Mouse (Mus musculus) frontal cortex, adult 2 months (tissue): ENCODE measurements at regions not wholly inside any gene's neighbourhood (a gene's known extent, or its start where the extent isn't known, plus 50 kb on each side); places are given as distances from the start of the nearest gene placed in this dataset.

Experiments
- DNase-seq, 2 experiments: peaks; one replicate each; pipeline ENCODE4 v3.0.0; 2022; ENCODE audit warnings: low spot score in 1 of 2; ENCODE audit errors: extremely low spot score in 1 of 2

GRCm38 (mm10) chr8:12064664-12065063 lies 214.0 kb upstream of the A230072I06Rik start:
- DNase-seq = no peak

GRCm38 (mm10) chr8:12066454-12066853 lies 212.2 kb upstream of the A230072I06Rik start:
- no peak for DNase-seq

GRCm38 (mm10) chr8:12073311-12073999 lies 205.2 kb upstream of the A230072I06Rik start:
- peak; percentile 70 to 85 for DNase-seq

GRCm38 (mm10) chr8:12075943-12076342 lies 202.7 kb upstream of the A230072I06Rik start:
- no peak for DNase-seq

- DNase-seq = no peak
These were observed 201.7 kb upstream of the A230072I06Rik start for GRCm38 (mm10) chr8:12076811-12077375.

- DNase-seq = no peak
These were observed 200.7 kb upstream of the A230072I06Rik start for GRCm38 (mm10) chr8:12077896-12078295.

- DNase-seq = no peak
These were observed 199.7 kb upstream of the A230072I06Rik start for GRCm38 (mm10) chr8:12078679-12079566.

GRCm38 (mm10) chr8:12081536-12081935 lies 197.1 kb upstream of the A230072I06Rik start:
- DNase-seq = no peak

- DNase-seq = no peak
These were observed 191.3 kb upstream of the A230072I06Rik start for GRCm38 (mm10) chr8:12087192-12087800.

GRCm38 (mm10) chr8:12100145-12100544 lies 178.5 kb upstream of the A230072I06Rik start:
- DNase-seq = no peak

- no peak for DNase-seq
These were observed 175.3 kb upstream of the A230072I06Rik start for GRCm38 (mm10) chr8:12103296-12103695.

GRCm38 (mm10) chr8:12105106-12105901 lies 173.3 kb upstream of the A230072I06Rik start:
- DNase-seq = no peak

GRCm38 (mm10) chr8:12108578-12108977 lies 170.0 kb upstream of the A230072I06Rik start:
- no peak for DNase-seq

GRCm38 (mm10) chr8:12111626-12112025 lies 167.0 kb upstream of the A230072I06Rik start:
- DNase-seq = no peak

- DNase-seq = no peak
These were observed 165.6 kb upstream of the A230072I06Rik start for GRCm38 (mm10) chr8:12113023-12113422.

- DNase-seq = peak in 1 of 2 experiments; percentile 22
These were observed 152.1 kb upstream of the A230072I06Rik start for GRCm38 (mm10) chr8:12126374-12127001.

GRCm38 (mm10) chr8:12127106-12127800 lies 151.4 kb upstream of the A230072I06Rik start:
- peak in 1 of 2 experiments; percentile 13 for DNase-seq

- DNase-seq = no peak
These were observed 150.7 kb upstream of the A230072I06Rik start for GRCm38 (mm10) chr8:12127801-12128490.
